Mouse (Mus musculus) thymus, adult 2 months (tissue): ENCODE data around the gene Ccna2.

Experiments used
- CTCF ChIP-seq: fragments of 200-500 bp; IDR thresholded peaks from 2 replicates; pipeline ENCODE4 v1.5.1; 2012; ENCODE audit warnings: mild to moderate bottlenecking, control low read depth, low read length, moderate library complexity, borderline replicate concordance; ENCODE audit not compliant: control insufficient read depth, poor library complexity, insufficient read depth; ENCODE audit errors: extremely low read depth
- POLR2A ChIP-seq: fragments of 200-500 bp; IDR thresholded peaks from 2 replicates; pipeline ENCODE4 v1.6.1; 2012; ENCODE audit warnings: mild to moderate bottlenecking, low read length, control low read depth, moderate library complexity; ENCODE audit not compliant: control insufficient read depth, poor library complexity, insufficient read depth; ENCODE audit errors: extremely low read depth

GRCm38 (mm10) chr3:36551343-36551742, 20.6 kb downstream of the Ccna2 start:
- no peak for TF ChIP-seq CTCF
- no peak for TF ChIP-seq POLR2A
